Mouse (Mus musculus) limb, embryonic 10.5 days (tissue): ENCODE results near the gene Sarnp. TPM values are rescaled to one million over a fixed set of nuclear protein-coding genes. Genes with fewer than 3 reads are reported as not detected.

Experiments used
- DNase-seq: peaks from one replicate; pipeline ENCODE4 v3.0.0-alpha.2; 2017; ENCODE audit warnings: low spot score
- H3K27ac ChIP-seq: fragments of 300-500 bp; sonication (generic); 2 replicates; pipeline ENCODE4 v1.5.1; 2016; ENCODE audit warnings: mild to moderate bottlenecking
- H3K27me3 ChIP-seq: fragments of 300-500 bp; sonication (generic); 2 replicates; pipeline ENCODE4 v1.6.1; 2016; ENCODE audit warnings: low read depth, mild to moderate bottlenecking; ENCODE audit not compliant: poor library complexity, severe bottlenecking
- H3K36me3 ChIP-seq: fragments of 300-500 bp; sonication (generic); 2 replicates; pipeline ENCODE4 v1.6.1; 2016; ENCODE audit warnings: mild to moderate bottlenecking, moderate library complexity
- H3K4me1 ChIP-seq: fragments of 300-500 bp; sonication (generic); 2 replicates; pipeline ENCODE4 v1.6.1; 2016
- H3K4me3 ChIP-seq: fragments of 300-500 bp; sonication (generic); 2 replicates; pipeline ENCODE4 v1.5.1; 2016; ENCODE audit warnings: mild to moderate bottlenecking, moderate library complexity
- H3K9me3 ChIP-seq: fragments of 300-500 bp; sonication (generic); replicated peaks from 2 replicates; pipeline ENCODE4 v1.6.1; 2016; ENCODE audit warnings: mild to moderate bottlenecking
- WGBS: fragments of 180-500 bp; shearing (Covaris S2); methylation state at CpG from one replicate; pipeline ENCODE4 v1.1.7; 2016; 5-methylcytosine and 5-hydroxymethylcytosine counted together
- polyA plus RNA-seq: library from polyadenylated mRNA; unstranded; fragments of >200 nt; fragmentation: Nextera tagmentation; extraction: Ambion mirVana; gene quantifications from 2 replicates; pipeline ENCODE4 v1.2.1, GENCODE M21; 2016

The Sarnp gene
- 245 and 250 TPM in 2 replicates for polyA plus RNA-seq

DNA sequence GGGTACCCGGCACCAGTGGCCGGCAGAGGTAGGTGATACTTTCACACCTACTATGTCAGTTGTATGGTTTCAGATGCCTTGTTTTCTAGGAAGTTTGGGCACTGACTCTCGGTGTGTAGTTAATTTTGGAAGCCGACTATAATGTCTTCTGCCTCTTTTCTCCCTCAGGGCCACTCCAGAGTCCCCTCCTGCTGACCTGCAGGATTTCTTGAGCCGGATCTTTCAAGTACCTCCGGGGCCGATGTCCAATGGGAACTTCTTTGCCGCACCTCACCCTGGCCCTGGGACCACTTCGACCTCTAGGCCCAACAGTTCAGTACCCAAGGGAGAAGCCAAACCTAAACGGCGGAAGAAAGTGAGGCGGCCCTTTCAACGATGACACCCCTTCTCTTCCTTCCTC, at the start of gene Sarnp:
Gene Sarnp, plus strand, starts transcription at position 301 of the 400 bp plus-strand sequence.
- Histone ChIP-seq H3K27me3 (no peaks in the 10 kb centered on the region), H3K36me3 (peaks cover 78% of the 10 kb centered on the region), H3K4me1 (peaks cover 5% of the 10 kb centered on the region; the same call in 1 of the 2 replicates), H3K27ac (no peak within 1 kb of the TSS), H3K9me3 (no peaks in the 10 kb centered on the region), H3K4me3 (no peak within 1 kb of the TSS)
- WGBS = 91% methylated on average over 13 of the region's 13 CpGs
- DNase-seq = no peak

- no peak overlapping the region for H3K4me3 ChIP-seq
- no peaks in the 10 kb centered on the region for H3K27me3 ChIP-seq
- peaks cover 15% of the 10 kb centered on the region for H3K36me3 ChIP-seq
- 81% methylated on average over 2 of the region's 2 CpGs for WGBS
- peaks cover 11% of the 10 kb centered on the region for H3K4me1 ChIP-seq
- H3K27ac ChIP-seq = no peak overlapping the region
- H3K9me3 ChIP-seq = no peaks in the 10 kb centered on the region
- DNase-seq = no peak
Measured at GRCm38 (mm10) chr10:128772895-128773294, 44.2 kb upstream of the Sarnp start.

DNA sequence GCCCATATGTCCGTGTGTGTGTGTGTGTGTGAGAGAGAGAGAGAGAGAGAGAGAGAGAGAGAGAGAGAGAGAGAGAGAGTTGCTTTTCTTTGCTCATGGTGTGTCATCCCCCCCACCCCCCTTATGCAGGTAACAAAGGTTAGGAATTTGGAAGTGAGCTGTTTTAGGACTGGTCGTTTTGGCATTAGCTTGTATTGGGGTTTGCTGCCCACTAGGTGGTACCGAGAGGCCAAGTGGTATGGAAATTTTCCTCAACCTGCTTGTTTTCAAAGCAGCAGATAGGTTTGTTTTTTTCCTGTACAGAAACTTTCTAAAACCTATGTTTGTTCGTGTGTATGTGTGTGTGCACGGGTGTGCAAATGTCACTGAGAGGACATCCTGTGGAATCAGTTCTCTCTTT, 43.4 kb upstream of the Sarnp start:
- H3K27ac ChIP-seq = no peak overlapping the region
- WGBS = 24% methylated on average over 5 of the region's 5 CpGs
- H3K4me3 ChIP-seq = no peak overlapping the region
- H3K9me3 ChIP-seq = no peaks in the 10 kb centered on the region
- DNase-seq = no peak
- peaks cover 7% of the 10 kb centered on the region for H3K36me3 ChIP-seq
- peaks cover 15% of the 10 kb centered on the region for H3K4me1 ChIP-seq
- no peaks in the 10 kb centered on the region for H3K27me3 ChIP-seq

DNA sequence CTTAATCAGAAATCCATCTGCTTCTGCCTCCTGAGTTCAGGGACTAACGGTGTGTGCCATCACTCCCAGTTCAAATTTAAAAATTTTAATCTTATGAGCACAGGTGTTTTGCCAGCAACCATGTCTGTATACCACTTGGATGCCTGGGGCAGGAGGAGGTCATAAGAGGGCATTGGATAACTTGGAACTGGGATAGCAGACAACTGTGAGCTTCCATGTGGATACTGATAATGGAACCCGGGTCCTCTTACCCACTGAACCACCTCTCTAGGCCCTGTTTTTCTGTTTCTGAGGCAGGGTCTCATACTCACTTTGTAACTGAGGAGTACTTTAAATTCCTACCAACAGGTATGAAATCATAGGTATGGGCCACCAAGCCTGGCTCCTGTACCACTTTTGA, 38.7 kb upstream of the Sarnp start:
- H3K27ac ChIP-seq = peak overlapping the region; percentile 87
- no peaks in the 10 kb centered on the region for H3K27me3 ChIP-seq
- H3K36me3 ChIP-seq = no peaks in the 10 kb centered on the region
- 94% methylated on average over 2 of the region's 2 CpGs for WGBS
- no peak for DNase-seq
- H3K9me3 ChIP-seq = no peaks in the 10 kb centered on the region
- no peak overlapping the region for H3K4me3 ChIP-seq
- H3K4me1 ChIP-seq = peaks cover 32% of the 10 kb centered on the region

- 28% methylated on average over 8 of the region's 8 CpGs for WGBS
- DNase-seq = peak; percentile 83
- no peaks in the 10 kb centered on the region; the same call in 1 of the 2 replicates for H3K9me3 ChIP-seq
- peaks cover 26% of the 10 kb centered on the region for H3K4me1 ChIP-seq
- peak overlapping the region; percentile 87 for H3K27ac ChIP-seq
- H3K27me3 ChIP-seq = no peaks in the 10 kb centered on the region
- H3K4me3 ChIP-seq = 0 out of 2 replicates have a peak overlapping the region, but pooled peaks have one; percentile 16
- no peaks in the 10 kb centered on the region for H3K36me3 ChIP-seq
Measured at GRCm38 (mm10) chr10:128779011-128779795, 37.9 kb upstream of the Sarnp start.

DNA sequence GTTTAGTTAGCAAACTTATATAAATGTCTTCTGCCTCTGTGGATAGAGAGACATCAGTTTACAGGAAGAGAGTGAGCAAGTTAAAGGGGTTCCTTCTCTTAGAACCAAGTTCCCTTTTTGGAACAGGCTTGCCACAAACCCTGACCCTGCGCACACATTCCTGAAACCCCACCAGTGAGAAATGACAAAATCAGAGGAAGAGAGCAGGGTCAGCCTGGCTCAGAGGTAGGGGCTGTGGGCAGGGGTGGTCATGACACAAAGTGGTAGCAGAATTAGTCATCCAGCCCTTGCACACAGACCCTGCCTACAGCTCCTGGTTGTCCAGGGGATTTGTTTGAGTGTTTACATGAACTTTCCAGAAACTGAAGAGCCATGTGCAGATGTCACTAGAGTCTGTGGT, 36.9 kb upstream of the Sarnp start:
- WGBS = 90% methylated on average over 1 of the region's 1 CpGs
- no peak for DNase-seq

DNA sequence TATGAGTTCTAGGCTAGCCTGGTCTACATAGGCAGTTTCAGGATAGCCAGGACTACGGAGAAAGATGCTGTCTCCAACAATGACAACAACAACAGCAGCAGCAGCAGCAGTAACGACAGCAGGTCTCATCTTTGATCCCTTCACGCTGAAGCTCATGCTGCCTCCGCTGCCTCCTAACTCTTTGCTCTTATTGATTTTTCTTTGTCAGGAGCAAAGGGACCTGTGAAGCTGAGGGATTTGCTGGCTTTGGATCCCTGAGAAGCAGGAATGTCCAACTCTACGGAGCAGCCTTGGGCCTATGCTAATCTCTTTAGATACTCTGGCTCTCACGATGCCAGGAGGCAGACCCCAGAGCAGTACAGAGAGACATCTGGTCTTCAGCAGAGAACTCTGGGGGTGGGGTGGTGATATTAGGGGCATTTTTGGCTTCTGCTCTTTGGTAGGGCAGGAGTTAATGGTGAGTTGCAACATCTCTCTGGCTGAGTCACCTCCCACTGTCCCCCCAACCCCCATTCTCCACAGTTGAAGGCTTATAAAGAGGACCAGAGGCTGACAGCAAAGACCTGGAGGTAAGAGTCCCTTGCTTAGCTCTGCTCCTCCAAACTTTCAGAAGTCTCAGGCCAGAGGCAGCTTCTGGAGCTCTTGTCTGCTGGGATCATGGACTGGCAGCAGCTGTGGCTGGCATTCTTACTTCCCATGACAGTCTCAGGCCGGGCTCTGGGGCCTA, 26.6 kb upstream of the Sarnp start, which contains the start of gene Mmp19:
Gene Mmp19, plus strand, starts transcription at position 513 of the 727 bp plus-strand sequence.
- Histone ChIP-seq H3K27ac (no peak within 1 kb of the TSS), H3K4me3 (no peak within 1 kb of the TSS), H3K4me1 (no peaks in the 10 kb centered on the region), H3K27me3 (no peaks in the 10 kb centered on the region), H3K9me3 (no peaks in the 10 kb centered on the region), H3K36me3 (no peaks in the 10 kb centered on the region)
- DNase-seq = no peak
- WGBS = 77% methylated on average over 7 of the region's 7 CpGs

More for the DNA sequence above, 36.9 kb upstream of the Sarnp start:
- H3K36me3 ChIP-seq = no peaks in the 10 kb centered on the region
- H3K9me3 ChIP-seq = no peaks in the 10 kb centered on the region; the same call in 1 of the 2 replicates
- H3K27me3 ChIP-seq = no peaks in the 10 kb centered on the region
- no peak overlapping the region for H3K4me3 ChIP-seq
- H3K27ac ChIP-seq = peak overlapping the region; percentile 87
- peaks cover 26% of the 10 kb centered on the region for H3K4me1 ChIP-seq

- Histone ChIP-seq H3K27ac (no peak overlapping the region), H3K9me3 (no peaks in the 10 kb centered on the region), H3K27me3 (no peaks in the 10 kb centered on the region), H3K4me3 (no peak overlapping the region), H3K36me3 (no peaks in the 10 kb centered on the region), H3K4me1 (no peaks in the 10 kb centered on the region)
- DNase-seq = no peak
Measured at GRCm38 (mm10) chr10:128792041-128792440, 25.1 kb upstream of the Sarnp start.

DNA sequence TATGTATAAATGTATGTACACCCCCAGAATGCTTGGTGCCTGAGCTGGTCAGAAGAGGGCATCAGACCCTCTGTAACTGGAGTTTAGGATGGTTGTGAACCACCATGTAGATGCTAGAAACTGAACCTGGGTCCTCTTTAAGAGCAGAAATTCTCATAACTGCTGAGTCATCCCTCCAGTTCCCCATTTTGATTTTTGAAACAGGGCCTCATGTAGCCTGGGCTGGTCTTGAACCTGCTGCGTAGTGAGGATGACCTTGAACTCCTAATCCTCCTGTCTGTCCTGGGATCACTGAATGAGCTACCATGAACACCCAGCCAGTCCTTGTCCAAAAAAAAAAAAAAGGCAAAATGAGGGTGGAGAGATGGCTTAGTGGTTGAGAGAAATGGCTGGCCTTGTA, 23.9 kb upstream of the Sarnp start:
- no peak for DNase-seq
- WGBS = 83% methylated on average over 1 of the region's 1 CpGs
- H3K4me1 ChIP-seq = no peaks in the 10 kb centered on the region
- H3K9me3 ChIP-seq = no peaks in the 10 kb centered on the region
- no peak overlapping the region for H3K27ac ChIP-seq
- peaks cover 4% of the 10 kb centered on the region; the same call in 1 of the 2 replicates for H3K36me3 ChIP-seq
- no peak overlapping the region for H3K4me3 ChIP-seq
- no peaks in the 10 kb centered on the region for H3K27me3 ChIP-seq

DNA sequence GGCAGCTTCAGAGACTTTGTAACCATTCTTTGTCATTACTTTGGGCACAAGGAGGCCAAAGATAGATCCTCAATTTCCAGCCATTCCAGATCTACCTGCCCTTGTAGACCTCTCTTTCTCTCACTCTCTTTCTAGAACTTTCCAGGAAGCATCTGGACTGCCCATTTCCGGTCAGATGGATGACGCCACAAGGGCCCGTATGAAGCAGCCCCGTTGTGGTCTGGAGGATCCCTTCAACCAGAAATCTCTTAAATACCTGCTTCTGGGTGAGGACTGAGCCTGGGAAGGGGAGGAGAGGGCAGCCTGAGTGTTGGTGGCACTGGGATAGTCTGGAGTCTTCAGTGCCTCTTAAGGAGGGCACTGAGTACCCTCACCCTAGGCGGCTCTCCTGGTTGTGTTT, 22.7 kb upstream of the Sarnp start:
- DNase-seq = no peak
- 89% methylated on average over 5 of the region's 5 CpGs for WGBS

DNA sequence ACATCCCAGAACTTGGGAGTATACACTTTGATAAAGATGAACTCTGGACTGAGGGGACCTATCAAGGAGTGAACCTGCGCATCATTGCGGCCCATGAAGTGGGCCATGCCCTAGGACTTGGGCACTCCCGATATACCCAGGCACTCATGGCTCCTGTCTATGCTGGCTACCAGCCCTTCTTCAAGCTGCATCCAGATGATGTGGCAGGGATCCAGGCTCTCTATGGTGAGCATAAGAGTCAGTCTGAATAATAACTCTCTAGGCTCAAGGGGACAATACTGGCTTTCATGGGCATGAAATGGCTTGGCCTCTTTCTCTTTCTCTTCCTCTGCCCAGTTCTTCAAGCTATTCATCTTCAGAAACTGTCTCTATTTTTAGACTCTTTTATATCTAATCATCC, 21.6 kb upstream of the Sarnp start:
- WGBS = 93% methylated on average over 3 of the region's 3 CpGs
- Histone ChIP-seq H3K27me3 (no peaks in the 10 kb centered on the region), H3K36me3 (peaks cover 19% of the 10 kb centered on the region), H3K9me3 (no peaks in the 10 kb centered on the region), H3K27ac (no peak overlapping the region), H3K4me3 (no peak overlapping the region), H3K4me1 (no peaks in the 10 kb centered on the region)
- DNase-seq = no peak

More for the DNA sequence above, 22.7 kb upstream of the Sarnp start:
- Histone ChIP-seq H3K4me3 (no peak overlapping the region), H3K36me3 (peaks cover 7% of the 10 kb centered on the region; the same call in 1 of the 2 replicates), H3K27me3 (no peaks in the 10 kb centered on the region), H3K9me3 (no peaks in the 10 kb centered on the region), H3K27ac (no peak overlapping the region), H3K4me1 (no peaks in the 10 kb centered on the region)

GRCm38 (mm10) chr10:128798676-128799075, 18.5 kb upstream of the Sarnp start:
- Histone ChIP-seq H3K27me3 (no peaks in the 10 kb centered on the region), H3K9me3 (no peaks in the 10 kb centered on the region), H3K36me3 (peaks cover 33% of the 10 kb centered on the region), H3K4me1 (peaks cover 19% of the 10 kb centered on the region), H3K27ac (no peak overlapping the region), H3K4me3 (no peak overlapping the region)
- 94% methylated on average over 8 of the region's 8 CpGs for WGBS
- no peak for DNase-seq

GRCm38 (mm10) chr10:128801981-128802495, 15.1 kb upstream of the Sarnp start:
- WGBS = 86% methylated on average over 16 of the region's 16 CpGs
- no peak overlapping the region; the same call in 1 of the 2 replicates for H3K4me3 ChIP-seq
- H3K4me1 ChIP-seq = peaks cover 36% of the 10 kb centered on the region
- no peaks in the 10 kb centered on the region for H3K27me3 ChIP-seq
- no peak for DNase-seq
- no peak overlapping the region for H3K27ac ChIP-seq
- H3K9me3 ChIP-seq = no peaks in the 10 kb centered on the region
- H3K36me3 ChIP-seq = peaks cover 42% of the 10 kb centered on the region
